Mouse (Mus musculus) left cerebral cortex, postnatal 25 days (tissue): ENCODE results near the gene Dip2b. TPM values are rescaled to one million over a fixed set of nuclear protein-coding genes. Genes with fewer than 3 reads are reported as not detected.

ENCODE experiments used
- DNase-seq, 2 experiments: peaks; one replicate each; pipeline ENCODE4 v3.0.0; 2022; ENCODE audit warnings: low spot score in 2 of 2, mixed read lengths in 1 of 2
- intact Hi-C: fragments of 180-260 bp; cut with DNase I; formaldehyde crosslinking; loops from one replicate; pipeline ENCODE4 v1.15.1; 2025
- total RNA-seq, 2 experiments: library from RNA; stranded (reverse); gene quantifications; 2 replicates each; pipeline ENCODE4 v1.2.3; 2021

The Dip2b gene
- total RNA-seq, 2 experiments from 2014 or later, result 64.0 to 67.9 TPM

DNA sequence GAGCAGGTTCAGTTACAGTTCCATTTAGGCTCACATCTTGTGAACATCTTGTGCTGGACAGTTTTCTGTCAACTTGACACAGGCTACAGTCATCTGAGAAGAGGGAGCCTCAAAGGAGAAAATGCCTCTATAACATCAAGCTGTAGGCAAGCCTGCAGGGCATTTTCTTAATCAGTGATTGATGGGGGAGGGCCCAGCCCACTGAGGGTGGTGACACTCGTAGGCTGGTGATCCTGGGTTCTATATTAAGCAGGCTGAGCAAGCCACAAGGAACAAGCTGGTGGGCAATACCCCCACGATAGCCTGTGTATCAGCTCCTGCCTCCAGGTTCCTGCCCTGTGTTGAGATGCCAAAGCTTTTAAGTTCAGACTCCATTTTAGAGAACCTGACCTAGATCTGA, 230.5 kb downstream of the Dip2b start:
- intact Hi-C loops, result loop anchor here (5.0 to 10.0 kb wide), 2 partner anchors 103 to 186 kb away; no protein-coding TSS in a partner anchor
- DNase-seq, result no peak

Other genes starting within 250 kb of the Dip2b start
- gene Lima1, start 163.2 kb upstream of the Dip2b start, total RNA-seq, result 1 to 10 TPM; 9.1 to 9.3 TPM
- gene Fam186a, start 71.6 kb upstream of the Dip2b start, total RNA-seq, result under 1 TPM in 1 of 2 experiments, not detected in 1; 0.05 TPM
- 10 to 100 TPM; 47.0 to 47.3 TPM for gene Larp4, start 68.6 kb upstream of the Dip2b start, total RNA-seq
- gene Atf1, start 189.2 kb downstream of the Dip2b start, total RNA-seq, result 10 to 100 TPM; 19.2 to 21.4 TPM
- gene Tmprss12, start 242.2 kb downstream of the Dip2b start, total RNA-seq, result not detected